17 mouse cellular contexts compared by ENCODE assay signal in the genomic region with DNA sequence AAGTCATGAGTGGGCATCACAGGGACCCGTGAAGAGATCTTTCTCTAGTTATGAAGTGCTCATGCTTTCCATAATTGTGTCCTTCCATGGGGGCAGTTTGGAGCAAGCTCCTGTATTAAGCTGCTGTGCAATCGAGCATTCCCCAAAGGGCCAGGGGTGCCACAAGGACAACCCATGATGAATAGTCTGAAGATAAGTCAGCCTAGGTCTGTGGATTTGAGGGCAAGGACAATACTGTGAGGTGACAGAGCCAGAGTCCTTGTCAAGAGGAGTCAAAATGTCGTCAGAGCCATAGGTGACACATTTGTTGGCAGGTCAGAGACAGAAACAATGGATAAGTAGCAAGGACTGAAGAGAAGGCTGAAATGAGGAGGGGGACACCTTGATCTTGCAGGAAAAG. TPM values are rescaled to one million over a fixed set of nuclear protein-coding genes. Genes with fewer than 3 reads are reported as not detected.
DNase-seq lines count a peak whose midpoint lies in the region; ATAC-seq and TF ChIP-seq lines count a peak whose summit lies in the region.
"Had no signal": no experiment of that assay in that cellular context is flagged by ENCODE, and none has a peak within 500 bp of the region (broad histone marks: within the 10 kb centered on the region; RNA-seq: fewer than 3 reads in every experiment).

No protein-coding gene starts in this region.

- H3K4me1 ChIP-seq in midbrain, embryonic 11.5 days (ENCODE audit: control insufficient read depth, insufficient read depth, low read length): no peaks in the 10 kb centered on the region
- H3K4me1 ChIP-seq in midbrain, postnatal 0 days (ENCODE audit: insufficient read depth, low read length): no peaks in the 10 kb centered on the region
- no peaks in the 10 kb centered on the region for H3K4me1 ChIP-seq in intestine, postnatal 0 days (replicated peaks; ENCODE audit: control insufficient read depth, insufficient read depth, low read length)
- H3K4me1 ChIP-seq: embryonic facial prominence, embryonic 10.5 days; embryonic facial prominence, embryonic 12.5 days had no signal

- no peak overlapping the region for H3K27ac ChIP-seq in midbrain, embryonic 11.5 days (ENCODE audit: low read depth, low read length)
- no peak overlapping the region for H3K27ac ChIP-seq in midbrain, postnatal 0 days (ENCODE audit: low read depth, low read length)
- no peak overlapping the region for H3K27ac ChIP-seq in intestine, postnatal 0 days (ENCODE audit: low read depth, low read length)
- H3K27ac ChIP-seq: embryonic facial prominence, embryonic 10.5 days; embryonic facial prominence, embryonic 12.5 days; forebrain, embryonic 12.5 days had no signal

- ATAC-seq in midbrain, embryonic 11.5 days (ENCODE audit: low FRiP score): no peak
- ATAC-seq in midbrain, postnatal 0 days (ENCODE audit: low FRiP score): no peak
- ATAC-seq in intestine, postnatal 0 days: no peak
- ATAC-seq: forebrain, embryonic 14.5 days; forebrain, postnatal 0 days had no signal

- TF ChIP-seq CTCF in midbrain, postnatal 0 days (IDR thresholded peaks at IDR 0.05): no peak
- no peak for TF ChIP-seq CTCF in intestine, postnatal 0 days (IDR thresholded peaks at IDR 0.05; ENCODE audit: low read depth)

- no peaks in the 10 kb centered on the region for H3K9me3 ChIP-seq in midbrain, embryonic 11.5 days (ENCODE audit: control insufficient read depth, low read length)
- H3K9me3 ChIP-seq in midbrain, postnatal 0 days (ENCODE audit: low read length): no peaks in the 10 kb centered on the region
- H3K9me3 ChIP-seq in intestine, postnatal 0 days (ENCODE audit: control insufficient read depth): no peaks in the 10 kb centered on the region
- H3K9me3 ChIP-seq: embryonic facial prominence, embryonic 10.5 days; embryonic facial prominence, embryonic 12.5 days; forebrain, embryonic 12.5 days had no signal

- H3K36me3 ChIP-seq in midbrain, embryonic 11.5 days (ENCODE audit: control insufficient read depth, insufficient read depth, low read length): no peaks in the 10 kb centered on the region
- no peaks in the 10 kb centered on the region for H3K36me3 ChIP-seq in midbrain, postnatal 0 days (ENCODE audit: insufficient read depth, low read length)
- no peaks in the 10 kb centered on the region for H3K36me3 ChIP-seq in intestine, postnatal 0 days (ENCODE audit: control insufficient read depth, insufficient read depth)
- H3K36me3 ChIP-seq: embryonic facial prominence, embryonic 10.5 days; embryonic facial prominence, embryonic 12.5 days; forebrain, embryonic 12.5 days had no signal

- no peak overlapping the region for H3K9ac ChIP-seq in midbrain, embryonic 11.5 days (ENCODE audit: low read length)
- no peak overlapping the region for H3K9ac ChIP-seq in midbrain, postnatal 0 days (replicated peaks; ENCODE audit: low read length, poor library complexity, severe bottlenecking)
- no peak overlapping the region for H3K9ac ChIP-seq in intestine, postnatal 0 days (ENCODE audit: low read depth, low read length)
- H3K9ac ChIP-seq: embryonic facial prominence, embryonic 12.5 days; forebrain, embryonic 12.5 days; forebrain, postnatal 0 days had no signal

- H3K4me2 ChIP-seq in midbrain, embryonic 11.5 days: no peak overlapping the region
- no peak overlapping the region for H3K4me2 ChIP-seq in midbrain, postnatal 0 days (ENCODE audit: low read depth, low read length, poor library complexity, severe bottlenecking)
- H3K4me2 ChIP-seq in intestine, postnatal 0 days (replicated peaks; ENCODE audit: low read depth): no peak overlapping the region
- H3K4me2 ChIP-seq: embryonic facial prominence, embryonic 12.5 days; forebrain, embryonic 12.5 days had no signal

- H3K27me3 ChIP-seq in midbrain, embryonic 11.5 days (ENCODE audit: control insufficient read depth, insufficient read depth, low read length): no peaks in the 10 kb centered on the region
- H3K27me3 ChIP-seq in midbrain, postnatal 0 days (ENCODE audit: insufficient read depth, low read length): no peaks in the 10 kb centered on the region
- H3K27me3 ChIP-seq in intestine, postnatal 0 days (replicated peaks; ENCODE audit: control insufficient read depth, insufficient read depth, low read length): no peaks in the 10 kb centered on the region
- H3K27me3 ChIP-seq: embryonic facial prominence, embryonic 12.5 days; forebrain, embryonic 12.5 days had no signal

- no peak overlapping the region for H3K4me3 ChIP-seq in midbrain, embryonic 11.5 days (ENCODE audit: low read depth, low read length)
- H3K4me3 ChIP-seq in midbrain, postnatal 0 days (ENCODE audit: low read depth, low read length): no peak overlapping the region
- H3K4me3 ChIP-seq in intestine, postnatal 0 days (ENCODE audit: low read depth, low read length): no peak overlapping the region
- H3K4me3 ChIP-seq: embryonic facial prominence, embryonic 10.5 days; embryonic facial prominence, embryonic 12.5 days; forebrain, embryonic 12.5 days had no signal

- peak; percentile 69 for DNase-seq in midbrain, embryonic 11.5 days (ENCODE audit: low spot score, missing footprints)
- DNase-seq in midbrain, postnatal 0 days (ENCODE audit: low spot score): no peak
- DNase-seq in adrenal gland, postnatal 10 days: peak; percentile 47
- DNase-seq in adrenal gland, postnatal 25 days: peak; percentile 10
- no peak for DNase-seq in retina, postnatal 1 day
- no peak for DNase-seq in spleen, postnatal 4 days (ENCODE audit: low spot score in 2 of 2)
- DNase-seq: cerebellum, adult 11-12 months; cerebellum, adult 2 months; cerebellum, adult 9-10 months; cerebellum, postnatal 10 days; cerebellum, postnatal 25 days; forebrain, postnatal 0 days had no signal

- whole genome bisulfite sequencing in midbrain, embryonic 11.5 days: 80% methylated on average over 3 of the region's 3 CpGs
- 83% methylated on average over 3 of the region's 3 CpGs for WGBS in midbrain, postnatal 0 days
- WGBS in intestine, postnatal 0 days: 77% methylated on average over 3 of the region's 3 CpGs

RNA-seq across cellular contexts. Expression of a gene that starts 49.2 kb away (rescaled TPM):
- polyA plus RNA-seq in midbrain, embryonic 11.5 days (2014; fragmentation: Nextera tagmentation; extraction: Ambion mirVana): 7.6 and 7.8 TPM in 2 replicates
- 25.2 and 29.5 TPM in 2 replicates for total RNA-seq in midbrain, postnatal 0 days (2014; rRNA removed)
- polyA plus RNA-seq in midbrain, postnatal 0 days (2015; fragmentation: Nextera tagmentation; extraction: Ambion mirVana): 21.2 and 21.8 TPM in 2 replicates
- 10 to 100 TPM; 13.2 to 25.8 TPM for total RNA-seq in adrenal gland, postnatal 10 days (2021)
- 24.0 and 24.6 TPM in 2 replicates for total RNA-seq in adrenal gland, postnatal 25 days (2021)
- 14.2 and 15.0 TPM in 2 replicates for polyA plus RNA-seq in intestine, postnatal 0 days (2015; fragmentation: Nextera tagmentation; extraction: Ambion mirVana)

Comparison
In these comparisons a context has a peak if more than half of its experiments do, and no peak if none do; other contexts are left out.
1. DNase-seq: peak in midbrain, embryonic 11.5 days (single experiment), adrenal gland, postnatal 10 days (single experiment) and adrenal gland, postnatal 25 days (single experiment); none in midbrain, postnatal 0 days (single experiment), retina, postnatal 1 day (single experiment) and spleen, postnatal 4 days (0 of 2).